Mouse (Mus musculus): ENCODE measurements at regions not wholly inside any gene's neighbourhood (a gene's known extent, or its start where the extent isn't known, plus 50 kb on each side); places are given as distances from the start of the nearest gene placed in this dataset.
A peak's percentile ranks its signal among the peaks of the same experiment; 100 is the strongest.
"Not testable (repeated sequence)": the region's sequence is repeated elsewhere in the genome, so short reads cannot be mapped to it uniquely, and the experiment has no call there.

DNA sequence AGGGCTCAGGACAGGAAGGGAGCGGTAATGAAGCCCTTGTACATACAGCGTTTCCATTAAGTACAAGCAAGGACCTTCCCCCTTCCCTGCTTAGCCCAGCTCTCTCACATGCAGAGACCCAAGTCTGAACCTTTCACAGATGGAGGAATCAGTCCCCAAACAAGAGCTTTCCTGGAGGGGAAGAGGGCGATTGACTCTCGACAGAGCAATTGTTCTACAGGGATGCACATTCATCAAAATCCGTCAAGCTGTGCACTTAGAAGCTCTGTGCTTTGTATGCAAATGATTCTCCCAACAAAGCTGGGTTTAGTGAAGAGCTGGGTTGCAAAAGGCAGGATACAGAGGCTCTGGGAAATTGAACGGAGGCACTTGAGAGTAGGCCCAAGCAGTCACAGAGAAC lies 141.1 kb upstream of the Haao start:
- no peak for DNase-seq (ENCODE audit: low spot score)

GRCm38 (mm10) chr17:83988165-83988564 lies 140.4 kb upstream of the Haao start:
- no peak for DNase-seq (ENCODE audit: low spot score)

- DNase-seq (ENCODE audit: low spot score) = no peak
These were observed 139.9 kb upstream of the Haao start for GRCm38 (mm10) chr17:83987683-83988082.

- DNase-seq (ENCODE audit: low spot score) = no peak
These were observed 138.3 kb upstream of the Haao start for GRCm38 (mm10) chr17:83985916-83986578.

DNA sequence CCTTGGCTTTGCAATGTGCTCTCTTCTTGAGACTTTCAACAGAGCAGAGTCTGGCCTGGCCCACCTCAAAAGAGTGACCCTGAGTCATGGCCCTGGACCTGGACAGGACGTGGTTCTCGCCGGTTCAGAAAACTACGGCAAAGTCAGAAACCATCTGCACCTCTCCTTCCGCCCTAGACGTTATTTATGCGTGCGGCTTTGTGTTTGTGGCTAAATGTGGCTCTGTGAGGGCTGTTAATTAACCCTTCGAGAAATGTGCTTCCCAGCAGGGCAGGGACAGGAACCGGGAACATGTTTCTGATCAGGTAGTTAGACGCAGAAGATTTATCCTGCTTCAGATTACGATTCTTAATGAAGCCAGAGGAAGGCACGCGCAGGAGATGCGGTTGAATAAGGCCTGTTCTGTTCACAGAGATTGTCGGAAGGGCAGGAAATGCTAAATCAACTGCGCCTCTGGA lies 137.6 kb upstream of the Haao start:
- no peak for DNase-seq (ENCODE audit: low spot score)

DNA sequence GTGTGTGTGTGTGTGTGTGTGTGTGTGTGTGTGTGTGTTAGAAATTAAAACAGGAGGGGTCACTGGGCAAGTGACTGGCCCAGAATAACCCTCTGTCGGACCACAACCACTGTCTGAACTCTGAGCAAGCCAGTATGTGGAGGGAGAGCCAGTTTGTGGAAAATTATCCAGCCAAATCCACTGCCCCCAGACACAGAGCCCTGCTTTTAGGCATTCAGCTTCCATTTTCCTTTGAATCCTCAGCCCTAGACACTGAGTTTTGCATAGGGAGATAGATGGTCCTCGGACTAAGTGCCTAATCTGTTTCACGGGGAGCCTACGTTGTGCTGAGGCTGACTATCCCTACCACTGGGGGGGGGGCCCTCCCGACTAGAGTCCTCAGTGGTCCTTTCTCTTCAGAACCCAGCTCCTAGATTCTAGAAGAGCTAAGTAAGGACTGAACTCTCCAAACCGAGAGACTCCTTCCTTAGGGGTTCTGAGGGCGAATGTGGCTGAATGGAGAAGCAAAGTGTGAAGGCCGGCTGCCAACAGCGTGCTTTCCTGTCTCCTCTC lies 136.2 kb upstream of the Haao start:
- DNase-seq (ENCODE audit: low spot score) = no peak

DNA sequence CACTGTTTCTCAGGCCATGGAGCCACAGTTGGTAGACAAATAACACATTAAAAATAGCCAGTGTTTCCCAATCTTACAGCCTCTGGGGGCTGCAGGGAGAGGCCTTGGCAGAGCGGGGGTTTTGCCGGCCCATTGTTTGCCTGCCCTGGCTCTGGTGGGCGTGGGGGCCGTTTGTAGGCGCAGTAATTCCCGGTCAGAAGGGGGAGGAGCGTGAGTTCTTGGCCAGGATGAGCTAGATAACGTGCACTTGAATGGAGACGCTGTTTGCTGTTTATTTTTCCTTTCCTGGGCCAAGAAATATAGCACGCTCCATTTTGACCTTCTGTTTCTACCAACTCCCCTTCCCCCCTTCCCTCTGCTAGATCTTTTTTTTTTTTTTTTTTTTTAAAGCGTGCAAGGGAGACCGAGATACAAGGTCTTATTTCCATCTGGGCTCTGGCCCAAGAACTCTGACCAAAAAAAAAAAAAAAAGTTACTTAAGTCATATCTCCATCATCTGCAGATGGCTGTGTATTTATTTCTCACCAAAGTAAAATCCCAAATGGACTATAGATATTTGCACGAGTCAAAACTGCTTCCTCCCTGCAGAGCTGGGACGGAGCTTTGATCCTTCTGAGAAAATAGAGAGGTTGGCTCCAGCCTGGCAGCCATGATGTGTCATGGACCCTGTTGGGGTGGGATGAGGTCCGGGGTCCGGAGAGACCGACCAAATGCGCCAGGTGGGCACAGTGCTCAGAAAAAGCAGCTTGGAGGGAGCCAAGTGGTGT lies 135.5 kb upstream of the Haao start:
- DNase-seq (ENCODE audit: low spot score) = no peak

- DNase-seq (ENCODE audit: low spot score) = no peak
These were observed 134.9 kb upstream of the Haao start for GRCm38 (mm10) chr17:83982700-83983069.

GRCm38 (mm10) chr17:83978858-83979470 lies 131.2 kb upstream of the Haao start:
- DNase-seq (ENCODE audit: low spot score) = no peak

DNA sequence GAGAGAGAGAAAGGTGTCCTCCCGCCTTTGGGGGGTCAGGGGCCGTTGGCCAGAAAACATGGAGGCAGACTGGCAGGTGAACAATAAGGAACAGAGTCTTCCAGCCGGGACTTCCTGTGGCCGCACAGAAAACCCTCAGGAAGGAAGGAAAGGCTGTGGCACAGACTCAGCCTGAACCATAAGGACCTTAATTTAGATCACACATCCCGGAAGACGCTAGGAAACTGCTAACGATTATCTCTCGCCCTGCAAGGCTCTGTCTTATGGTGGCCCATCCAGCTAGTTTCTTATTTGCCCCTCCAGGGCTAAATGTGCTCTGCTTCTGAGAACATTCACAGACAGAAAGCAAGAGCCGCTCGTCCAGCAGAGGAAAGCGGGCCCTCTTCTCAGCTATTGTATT lies 130.0 kb upstream of the Haao start:
- no peak for DNase-seq (ENCODE audit: low spot score)

GRCm38 (mm10) chr17:83975813-83976212 lies 128.1 kb upstream of the Haao start:
- DNase-seq (ENCODE audit: low spot score) = no peak

DNA sequence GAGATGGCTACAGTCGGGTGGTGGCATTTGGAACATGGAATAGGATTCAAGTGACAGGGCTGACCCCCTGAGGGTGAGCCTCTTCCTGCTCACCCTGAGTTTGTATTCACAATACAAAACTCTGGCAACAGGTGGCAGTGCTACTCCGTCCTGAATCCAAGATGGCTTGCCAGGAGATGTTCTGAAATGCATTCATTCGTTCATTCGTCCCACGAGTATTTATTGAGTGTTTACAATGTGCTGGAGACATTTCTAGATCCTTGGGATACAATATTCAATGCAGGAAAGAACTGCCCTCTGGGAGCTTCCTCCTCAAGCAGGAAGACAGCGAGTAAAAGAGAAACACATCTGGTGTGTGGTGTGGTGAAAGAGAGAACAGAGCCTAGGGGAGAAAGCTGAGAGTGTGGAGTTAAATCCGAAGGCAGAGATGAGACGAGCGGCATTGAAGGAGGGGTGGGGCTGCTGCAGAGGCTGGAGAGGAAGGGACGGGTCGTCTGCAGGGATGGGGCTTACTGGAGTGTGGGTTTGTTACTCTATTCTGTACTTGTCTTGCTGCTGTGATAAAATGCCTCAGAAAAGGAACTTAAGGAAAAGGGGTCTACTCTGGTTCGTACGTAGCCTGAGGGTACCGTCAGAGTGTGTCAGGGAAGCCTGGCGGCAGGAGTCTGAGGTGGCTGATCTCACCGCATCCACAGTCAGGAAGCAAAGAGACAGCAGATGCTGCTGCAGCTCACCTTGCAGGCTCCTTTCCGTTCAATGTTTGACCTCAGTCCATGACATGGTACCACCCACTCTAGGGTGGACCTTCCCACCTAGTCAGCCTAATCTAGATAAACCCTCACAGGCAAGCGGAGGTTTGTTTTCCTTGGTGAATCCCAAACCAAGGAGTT lies 125.9 kb upstream of the Haao start:
- peak; percentile 48 for DNase-seq (ENCODE audit: low spot score)

DNA sequence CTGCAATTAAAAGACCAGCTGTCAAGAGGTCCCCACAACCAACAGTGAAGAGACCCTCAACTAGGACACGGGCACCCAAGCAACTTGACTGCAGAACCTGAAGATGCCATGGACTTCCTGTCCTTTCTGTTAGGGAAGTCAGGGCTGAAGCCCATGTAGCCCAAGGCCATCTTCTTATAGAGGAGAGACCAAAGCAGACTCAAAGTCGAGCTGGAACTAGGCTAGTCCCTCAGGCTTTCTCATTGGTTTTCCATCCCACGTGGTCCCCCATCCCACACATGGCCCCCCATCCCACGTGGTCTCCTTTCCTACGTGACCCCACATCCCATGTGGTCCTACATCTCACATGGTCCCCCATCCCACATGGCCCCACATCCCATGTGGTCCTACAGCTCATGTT lies 125.1 kb upstream of the Haao start:
- DNase-seq (ENCODE audit: low spot score) = no peak

GRCm38 (mm10) chr17:83972470-83972869 lies 124.7 kb upstream of the Haao start:
- DNase-seq (ENCODE audit: low spot score) = no peak

DNA sequence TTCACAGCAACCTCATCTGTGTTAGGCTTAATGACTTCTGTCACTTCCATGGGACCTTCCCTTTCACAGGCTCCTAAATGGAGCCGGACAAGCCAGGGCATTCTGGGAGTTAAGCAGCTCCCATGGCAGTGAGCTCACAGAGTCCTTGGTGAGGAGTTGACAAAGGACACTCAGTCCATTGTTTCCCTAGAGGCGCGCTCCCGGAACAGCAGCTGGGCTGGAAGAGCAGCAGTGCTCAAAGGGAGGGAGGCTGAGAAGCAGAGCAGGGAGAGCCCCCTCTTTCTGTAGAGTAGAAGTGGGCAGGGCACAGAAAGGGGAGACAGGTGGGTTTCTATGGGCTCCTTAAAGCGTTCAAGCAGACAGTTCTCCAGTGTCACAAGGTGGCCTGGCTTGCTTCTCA lies 124.3 kb upstream of the Haao start:
- no peak for DNase-seq (ENCODE audit: low spot score)

GRCm38 (mm10) chr17:83969407-83969826 lies 121.7 kb upstream of the Haao start:
- no peak for DNase-seq (ENCODE audit: low spot score)

- DNase-seq (ENCODE audit: low spot score) = not testable (repeated sequence)
These were observed 120.4 kb upstream of the Haao start for GRCm38 (mm10) chr17:83968124-83968523.

DNA sequence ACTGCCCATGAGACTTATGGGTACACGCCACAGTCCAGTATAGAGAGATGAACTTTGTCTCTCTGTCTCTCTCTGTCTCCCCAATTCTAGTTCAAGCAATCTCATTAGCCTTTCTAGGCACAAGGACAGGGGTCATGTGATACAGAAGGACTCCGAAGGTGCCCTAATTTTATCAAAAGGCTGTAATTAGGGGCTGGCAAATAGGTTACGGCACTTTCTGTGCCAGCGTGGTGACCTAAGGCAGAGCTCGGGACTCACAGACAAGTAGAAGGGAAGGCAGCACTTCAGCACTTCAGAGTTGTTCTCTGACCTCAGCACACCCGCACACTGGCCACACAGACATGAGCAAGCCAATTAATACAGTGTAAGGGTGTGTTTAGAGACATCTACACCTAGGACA lies 119.2 kb upstream of the Haao start:
- DNase-seq (ENCODE audit: low spot score) = no peak

GRCm38 (mm10) chr17:83964454-83965211 lies 116.9 kb upstream of the Haao start:
- no peak for DNase-seq (ENCODE audit: low spot score)

GRCm38 (mm10) chr17:83963561-83963960 lies 115.8 kb upstream of the Haao start:
- DNase-seq (ENCODE audit: low spot score) = no peak

- no peak for DNase-seq (ENCODE audit: low spot score)
These were observed 115.1 kb upstream of the Haao start for GRCm38 (mm10) chr17:83962841-83963240.

All from spleen, adult 12 weeks (tissue).